Mouse (Mus musculus): ENCODE results near the gene Gpc5.
"Not testable (repeated sequence)": the region's sequence is repeated elsewhere in the genome, so short reads cannot be mapped to it uniquely, and the experiment has no call there.

The Gpc5 gene

GRCm38 (mm10) chr14:115092081-115092480 is at the start of gene Gpc5:
TSS of gene Gpc5 (plus strand) at chr14:115092215.
- POLR2A ChIA-PET, result interaction anchor here in 3 of 4 experiments (1.0 to 3.1 kb wide), 5 partner anchors 18 to 52 kb away, joined by 3 to 23 read pairs (median 3); no protein-coding TSS in a partner anchor
- CTCF ChIA-PET, result no interaction called here

GRCm38 (mm10) chr14:115042660-115043059 is 49.4 kb upstream of the Gpc5 start:
- CTCF ChIA-PET, result interaction anchor here in 2 of 4 experiments (0.5 to 0.7 kb wide), 2 partner anchors 72 to 1862 kb away, joined by 3 read pairs; no protein-coding TSS in a partner anchor
- POLR2A ChIA-PET, result interaction anchor here in 3 of 4 experiments (0.5 to 1.6 kb wide), 9 partner anchors 12 to 687 kb away, joined by 3 read pairs; partner anchors contain the start of gene Gpc5 (in 1 of the 3)

- POLR2A ChIA-PET, result interaction anchor here in 2 of 4 experiments (0.5 to 1.4 kb wide), 4 partner anchors 13 to 633 kb away, joined by 3 to 4 read pairs (median 3); no protein-coding TSS in a partner anchor
- CTCF ChIA-PET, result no interaction called here
Measured at GRCm38 (mm10) chr14:115044016-115044415, 48.0 kb upstream of the Gpc5 start.

- POLR2A ChIA-PET, result interaction anchor here in 1 of 4 experiments (0.9 to 5.2 kb wide), 6 partner anchors 9 to 49 kb away, joined by 3 to 23 read pairs (median 3); partner anchors contain the start of gene Gpc5
- CTCF ChIA-PET, result no interaction called here
Measured at GRCm38 (mm10) chr14:115045712-115046111, 46.3 kb upstream of the Gpc5 start.

- CTCF ChIA-PET, result no interaction called here
- POLR2A ChIA-PET, result interaction anchor here in 1 of 4 experiments (0.6 to 5.2 kb wide), 3 partner anchors 45 to 166 kb away, joined by 3 to 23 read pairs (median 3); partner anchors contain the start of gene Gpc5
Measured at GRCm38 (mm10) chr14:115047316-115047715, 44.7 kb upstream of the Gpc5 start.

- ChIA-PET POLR2A (interaction anchor here in 1 of 4 experiments (0.8 to 5.2 kb wide), 5 partner anchors 10 to 165 kb away, joined by 3 to 23 read pairs (median 3); partner anchors contain the start of gene Gpc5), CTCF (no interaction called here)
Measured at GRCm38 (mm10) chr14:115047990-115048862, 43.8 kb upstream of the Gpc5 start.

- POLR2A ChIA-PET, result interaction anchor here in 1 of 4 experiments (1.4 to 5.2 kb wide), 4 partner anchors 10 to 43 kb away, joined by 3 to 23 read pairs (median 4); partner anchors contain the start of gene Gpc5
- CTCF ChIA-PET, result no interaction called here
Measured at GRCm38 (mm10) chr14:115048863-115049566, 43.0 kb upstream of the Gpc5 start.

- ChIA-PET POLR2A (interaction anchor here in 1 of 4 experiments (1.6 to 5.2 kb wide), 2 partner anchors 13 to 42 kb away, joined by 3 to 23 read pairs; partner anchors contain the start of gene Gpc5), CTCF (no interaction called here)
Measured at GRCm38 (mm10) chr14:115049831-115050230, 42.2 kb upstream of the Gpc5 start.

- ChIA-PET POLR2A (interaction anchor here in 2 of 4 experiments (0.7 to 1.6 kb wide), 2 partner anchors 55 to 96 kb away, joined by 3 to 4 read pairs; no protein-coding TSS in a partner anchor), CTCF (no interaction called here)
Measured at GRCm38 (mm10) chr14:115051106-115051760, 40.8 kb upstream of the Gpc5 start.

- ChIA-PET CTCF (no interaction called here), POLR2A (no interaction called here)
Measured at GRCm38 (mm10) chr14:115052371-115052770, 39.6 kb upstream of the Gpc5 start.

GRCm38 (mm10) chr14:115054252-115054651 is 37.8 kb upstream of the Gpc5 start:
- ChIA-PET POLR2A (no interaction called here), CTCF (no interaction called here)

GRCm38 (mm10) chr14:115057524-115057923 is 34.5 kb upstream of the Gpc5 start:
- CTCF ChIA-PET, result no interaction called here
- POLR2A ChIA-PET, result interaction anchor here in 1 of 4 experiments (1.4 kb wide), 1 partner anchor 13 kb away, joined by 3 read pairs; no protein-coding TSS in a partner anchor

- POLR2A ChIA-PET, result interaction anchor here in 1 of 4 experiments (0.7 kb wide), 1 partner anchor 254 kb away, joined by 3 read pairs; no protein-coding TSS in a partner anchor
- CTCF ChIA-PET, result not testable (repeated sequence)
Measured at GRCm38 (mm10) chr14:115066164-115066563, 25.9 kb upstream of the Gpc5 start.

- CTCF ChIA-PET, result no interaction called here
- POLR2A ChIA-PET, result no interaction called here
Measured at GRCm38 (mm10) chr14:115070534-115070933, 21.5 kb upstream of the Gpc5 start.

GRCm38 (mm10) chr14:115077340-115077739 is 14.7 kb upstream of the Gpc5 start:
- POLR2A ChIA-PET, result interaction anchor here in 1 of 4 experiments (1.1 kb wide), 1 partner anchor 29 kb away, joined by 5 read pairs; no protein-coding TSS in a partner anchor
- CTCF ChIA-PET, result no interaction called here

- CTCF ChIA-PET, result no interaction called here
- POLR2A ChIA-PET, result no interaction called here
Measured at GRCm38 (mm10) chr14:115078064-115078463, 14.0 kb upstream of the Gpc5 start.

- CTCF ChIA-PET, result no interaction called here
- POLR2A ChIA-PET, result interaction anchor here in 1 of 4 experiments (0.5 kb wide), 1 partner anchor 13 kb away, joined by 3 read pairs; no protein-coding TSS in a partner anchor
Measured at GRCm38 (mm10) chr14:115081728-115082502, 10.1 kb upstream of the Gpc5 start.

GRCm38 (mm10) chr14:115090516-115090915 is 1.5 kb upstream of the Gpc5 start:
- CTCF ChIA-PET, result no interaction called here
- POLR2A ChIA-PET, result interaction anchor here in 1 of 4 experiments (3.1 kb wide), 1 partner anchor 43 kb away, joined by 23 read pairs; no protein-coding TSS in a partner anchor
